Mouse (Mus musculus): ENCODE results near the gene Palld.

- TF ChIP-seq POLR2A (IDR thresholded peaks at IDR 0.05; ENCODE audit: low read depth, low read length), result no peak
- TF ChIP-seq CTCF (IDR thresholded peaks at IDR 0.05; ENCODE audit: extremely low read depth, insufficient read depth, insufficient read length, insufficient replicate concordance), result no peak
These were observed 240.9 kb downstream of the Palld start for GRCm38 (mm10) chr8:61661611-61662010.

Data from spleen, adult 2 months (tissue).